Mouse (Mus musculus): Measurements from ENCODE around the gene Olfr1107.

DNA sequence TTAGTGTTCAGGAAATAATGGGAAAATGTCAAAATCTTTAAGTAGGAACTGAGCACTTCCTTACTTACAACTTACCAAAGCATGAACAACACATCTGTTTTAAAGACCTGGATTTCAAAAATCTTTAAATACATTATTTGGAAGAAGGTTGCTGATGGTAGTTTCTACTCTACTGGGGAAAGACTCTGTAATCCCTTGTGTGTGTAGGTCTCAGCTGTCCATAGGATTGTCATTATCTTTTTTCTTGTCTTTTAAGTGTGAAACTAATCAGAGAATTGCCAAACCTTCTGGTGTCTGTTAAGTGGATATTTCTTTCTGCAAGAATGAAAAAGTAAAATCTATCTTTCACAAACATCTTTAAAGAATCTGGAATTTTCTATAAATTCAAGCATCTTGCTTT, 38.9 kb upstream of the Olfr1107 start, which contains the start of gene Olfr259:
- TF ChIP-seq GATA1 (IDR thresholded peaks at IDR 0.05; ENCODE audit: borderline replicate concordance, low read length) (no peak), FLI1 (IDR thresholded peaks at IDR 0.05; ENCODE audit: low read length) (no peak)

Measured in megakaryocyte, embryonic 14.5 days (primary cell).